Mouse (Mus musculus): ENCODE measurements at regions not wholly inside any gene's neighbourhood (a gene's known extent, or its start where the extent isn't known, plus 50 kb on each side); places are given as distances from the start of the nearest gene placed in this dataset.

DNA sequence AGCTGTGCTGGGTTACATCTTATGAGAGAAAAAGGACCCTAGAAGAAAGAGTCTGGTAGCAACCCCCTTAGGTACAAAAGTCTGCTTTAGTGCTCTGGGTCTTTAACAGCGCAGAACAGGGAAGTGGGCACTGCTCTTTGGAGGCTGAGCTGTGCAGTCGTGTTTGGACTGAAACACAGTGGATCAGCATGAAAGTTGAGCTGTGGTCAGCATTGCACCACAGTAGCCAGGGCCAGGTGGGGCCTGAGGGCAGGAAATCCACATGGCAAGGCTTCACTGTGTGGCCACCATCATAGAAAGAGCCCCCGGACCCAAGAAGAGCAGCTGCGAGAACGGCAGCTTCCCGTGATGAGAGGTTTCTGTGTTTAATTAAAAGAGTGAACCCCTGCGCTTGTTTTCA, 1495.8 kb upstream of the Lrrc6 start:
- TF ChIP-seq CTCF (IDR thresholded peaks at IDR 0.05; ENCODE audit: low read depth, low read length) (no peak), POLR2A (IDR thresholded peaks at IDR 0.05; ENCODE audit: borderline replicate concordance, low read depth, low read length) (no peak)
